Mouse (Mus musculus) lung, embryonic 14.5 days (tissue): ENCODE measurements around the gene Ccdc184. TPM values are rescaled to one million over a fixed set of nuclear protein-coding genes. Genes with fewer than 3 reads are reported as not detected.

Experiments used
- ATAC-seq: fragments of 200-750 bp; cut with Nextera tagmentation; 2 replicates; pipeline ENCODE4 v1.8.0; 2017; ENCODE audit warnings: mild to moderate bottlenecking, moderate TSS enrichment, moderate library complexity; ENCODE audit not compliant: insufficient read depth
- DNase-seq: peaks from one replicate; pipeline ENCODE4 v3.0.0-alpha.2; 2015
- H3K27ac ChIP-seq: fragments of 300-500 bp; sonication (generic); 2 replicates; pipeline ENCODE4 v1.5.1; 2014; ENCODE audit warnings: low read depth, mild to moderate bottlenecking, moderate library complexity
- H3K27me3 ChIP-seq: fragments of 300-500 bp; sonication (generic); 2 replicates; pipeline ENCODE4 v1.6.1; 2014; ENCODE audit warnings: low read length, control low read depth; ENCODE audit not compliant: insufficient read depth
- H3K36me3 ChIP-seq: fragments of 300-500 bp; sonication (generic); 2 replicates; pipeline ENCODE4 v1.6.1; 2014; ENCODE audit warnings: control low read depth; ENCODE audit not compliant: insufficient read depth
- H3K4me1 ChIP-seq: fragments of 300-500 bp; sonication (generic); 2 replicates; pipeline ENCODE4 v1.6.1; 2014; ENCODE audit warnings: antibody characterized with exemption, control low read depth; ENCODE audit not compliant: insufficient read depth
- H3K4me2 ChIP-seq: fragments of 300-500 bp; sonication (generic); 2 replicates; pipeline ENCODE4 v1.6.1; 2014; ENCODE audit warnings: mild to moderate bottlenecking
- H3K4me3 ChIP-seq: fragments of 300-500 bp; sonication (generic); 2 replicates; pipeline ENCODE4 v1.5.1; 2014; ENCODE audit warnings: low read depth, low read length
- H3K9ac ChIP-seq: fragments of 300-500 bp; sonication (generic); 2 replicates; pipeline ENCODE4 v1.6.1; 2014
- H3K9me3 ChIP-seq: fragments of 300-500 bp; sonication (generic); 2 replicates; pipeline ENCODE4 v1.6.1; 2016; ENCODE audit warnings: low read depth, low read length, control low read depth
- CTCF ChIP-seq: IDR thresholded peaks from 2 replicates; pipeline ENCODE4 v1.5.1; 2016; ENCODE audit warnings: antibody characterized with exemption, low read depth
- WGBS: fragments of 180-500 bp; shearing (Covaris S2); extraction: QIAGEN DNeasy Blood & Tissue Kit; methylation state at CpG from one replicate; pipeline ENCODE4 v1.1.7; 2014; 5-methylcytosine and 5-hydroxymethylcytosine counted together
- polyA plus RNA-seq: library from polyadenylated mRNA; unstranded; fragments of >200 nt; fragmentation: Nextera tagmentation; extraction: Ambion mirVana; gene quantifications from 2 replicates; pipeline ENCODE4 v1.2.1, GENCODE M21; 2014

Ccdc184 gene
- polyA plus RNA-seq, 1 experiment from 2014 or later = not detected

DNA sequence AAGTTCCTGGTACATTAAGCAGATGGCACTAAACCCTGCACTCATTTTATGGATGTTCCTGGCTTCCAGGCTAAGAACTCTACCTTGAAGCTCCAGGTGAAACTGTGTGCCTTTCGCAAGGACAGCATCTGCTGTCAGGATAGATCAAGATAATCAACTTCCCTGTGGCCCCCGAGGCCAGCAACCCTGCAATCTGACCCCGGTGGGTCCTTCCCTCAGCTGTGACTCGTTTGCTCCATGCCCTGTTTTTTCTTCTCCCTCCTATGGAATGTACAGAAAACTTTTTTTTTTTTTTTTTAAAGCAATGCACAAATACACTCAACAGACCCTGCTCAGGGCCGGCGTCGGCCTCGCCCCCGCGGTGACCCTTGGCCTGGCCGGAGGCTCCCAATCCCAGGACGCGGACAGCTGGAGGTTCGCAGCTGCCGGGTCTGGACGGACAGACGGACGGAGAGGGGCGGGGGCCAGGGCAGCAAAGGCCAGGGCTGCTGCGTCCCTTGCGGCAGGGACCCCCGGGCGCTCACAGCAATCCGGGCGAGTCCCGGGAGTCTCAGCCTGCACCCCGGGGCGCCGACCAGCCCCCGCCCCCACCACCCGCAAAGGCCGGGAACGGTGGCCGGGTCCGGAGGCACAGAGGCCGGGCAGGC is 22.0 kb upstream of the Ccdc184 start:
- no peaks in the 10 kb centered on the region for H3K27me3 ChIP-seq
- peaks cover 23% of the 10 kb centered on the region for H3K36me3 ChIP-seq
- peak overlapping the region; percentile 80 for H3K4me3 ChIP-seq
- H3K9ac ChIP-seq = peak overlapping the region; percentile 92
- H3K4me1 ChIP-seq = no peaks in the 10 kb centered on the region
- no peak for TF ChIP-seq CTCF
- peak overlapping the region; percentile 61; the same call in 1 of the 2 replicates for H3K27ac ChIP-seq
- DNase-seq (peak; percentile 35), ATAC-seq (peak; percentile 74; the same call in 1 of the 2 replicates)
- H3K4me2 ChIP-seq = peak overlapping the region; percentile 87
- H3K9me3 ChIP-seq = no peaks in the 10 kb centered on the region
- WGBS = under 1% methylated on average over 36 of the region's 36 CpGs

GRCm38 (mm10) chr15:98145559-98146181 is 21.3 kb upstream of the Ccdc184 start:
- H3K4me3 ChIP-seq = peak overlapping the region; percentile 80
- DNase-seq = peak; percentile 97
- H3K27me3 ChIP-seq = no peaks in the 10 kb centered on the region
- peak overlapping the region; percentile 92 for H3K9ac ChIP-seq
- peak overlapping the region; percentile 87 for H3K4me2 ChIP-seq
- H3K4me1 ChIP-seq = no peaks in the 10 kb centered on the region
- H3K9me3 ChIP-seq = no peaks in the 10 kb centered on the region
- peak overlapping the region; percentile 61; the same call in 1 of the 2 replicates for H3K27ac ChIP-seq
- under 1% methylated on average over 38 of the region's 38 CpGs for WGBS
- peak; percentile 98 for ATAC-seq
- peaks cover 17% of the 10 kb centered on the region for H3K36me3 ChIP-seq
- TF ChIP-seq CTCF = no peak

GRCm38 (mm10) chr15:98148356-98148755 is 18.6 kb upstream of the Ccdc184 start:
- no peak overlapping the region for H3K9ac ChIP-seq
- H3K4me2 ChIP-seq = no peak overlapping the region
- no peaks in the 10 kb centered on the region for H3K36me3 ChIP-seq
- H3K4me3 ChIP-seq = no peak overlapping the region
- TF ChIP-seq CTCF = no peak
- H3K27ac ChIP-seq = no peak overlapping the region
- ATAC-seq = no peak
- H3K9me3 ChIP-seq = no peaks in the 10 kb centered on the region
- H3K27me3 ChIP-seq = no peaks in the 10 kb centered on the region
- WGBS = 70% methylated on average over 3 of the region's 3 CpGs
- H3K4me1 ChIP-seq = no peaks in the 10 kb centered on the region
- no peak for DNase-seq

- WGBS = 44% methylated on average over 10 of the region's 10 CpGs
- no peaks in the 10 kb centered on the region for H3K36me3 ChIP-seq
- H3K27ac ChIP-seq = no peak overlapping the region
- no peak for ATAC-seq
- H3K4me2 ChIP-seq = no peak overlapping the region
- H3K9me3 ChIP-seq = no peaks in the 10 kb centered on the region
- H3K4me1 ChIP-seq = no peaks in the 10 kb centered on the region
- no peaks in the 10 kb centered on the region for H3K27me3 ChIP-seq
- no peak for DNase-seq
- TF ChIP-seq CTCF = no peak
- H3K4me3 ChIP-seq = no peak overlapping the region
- no peak overlapping the region for H3K9ac ChIP-seq
Observed at GRCm38 (mm10) chr15:98149166-98149602, 17.8 kb upstream of the Ccdc184 start.

GRCm38 (mm10) chr15:98152916-98153315 is 14.0 kb upstream of the Ccdc184 start:
- ATAC-seq (no peak), DNase-seq (peak; percentile 42)
- 48% methylated on average over 7 of the region's 7 CpGs for WGBS
- no peak for TF ChIP-seq CTCF
- no peaks in the 10 kb centered on the region for H3K4me1 ChIP-seq
- no peak overlapping the region for H3K4me3 ChIP-seq
- H3K27ac ChIP-seq = no peak overlapping the region
- H3K9me3 ChIP-seq = no peaks in the 10 kb centered on the region
- H3K27me3 ChIP-seq = no peaks in the 10 kb centered on the region
- H3K4me2 ChIP-seq = no peak overlapping the region
- no peaks in the 10 kb centered on the region for H3K36me3 ChIP-seq
- no peak overlapping the region for H3K9ac ChIP-seq

GRCm38 (mm10) chr15:98153625-98154024 is 13.3 kb upstream of the Ccdc184 start:
- no peaks in the 10 kb centered on the region for H3K27me3 ChIP-seq
- H3K27ac ChIP-seq = no peak overlapping the region
- DNase-seq (peak; percentile 87), ATAC-seq (no peak)
- no peaks in the 10 kb centered on the region for H3K9me3 ChIP-seq
- H3K9ac ChIP-seq = no peak overlapping the region
- TF ChIP-seq CTCF = peak; percentile 66
- no peaks in the 10 kb centered on the region for H3K4me1 ChIP-seq
- H3K4me3 ChIP-seq = no peak overlapping the region
- 34% methylated on average over 3 of the region's 3 CpGs for WGBS
- H3K4me2 ChIP-seq = no peak overlapping the region
- no peaks in the 10 kb centered on the region for H3K36me3 ChIP-seq

- no peaks in the 10 kb centered on the region for H3K4me1 ChIP-seq
- ATAC-seq (no peak), DNase-seq (no peak)
- H3K4me2 ChIP-seq = no peak overlapping the region
- no peaks in the 10 kb centered on the region for H3K27me3 ChIP-seq
- H3K27ac ChIP-seq = no peak overlapping the region
- H3K4me3 ChIP-seq = no peak overlapping the region
- no peak for TF ChIP-seq CTCF
- H3K9me3 ChIP-seq = no peaks in the 10 kb centered on the region
- H3K9ac ChIP-seq = no peak overlapping the region
- 55% methylated on average over 4 of the region's 4 CpGs for WGBS
- H3K36me3 ChIP-seq = no peaks in the 10 kb centered on the region
Observed at GRCm38 (mm10) chr15:98154146-98154545, 12.8 kb upstream of the Ccdc184 start.
